Mouse (Mus musculus) kidney, postnatal 0 days (tissue): ENCODE measurements around the gene Fut7. TPM values are rescaled to one million over a fixed set of nuclear protein-coding genes. Genes with fewer than 3 reads are reported as not detected.

Source experiments
- ATAC-seq: fragments of 200-750 bp; cut with Nextera tagmentation; replicated peaks from 2 replicates; pipeline ENCODE4 v1.8.0; 2017; ENCODE audit warnings: low read depth, moderate number of reproducible peaks, moderate TSS enrichment, moderate library complexity; ENCODE audit not compliant: low FRiP score
- DNase-seq: peaks from one replicate; pipeline ENCODE4 v3.0.0-alpha.2; 2016; ENCODE audit warnings: low spot score
- H3K27ac ChIP-seq: fragments of 300-500 bp; sonication (generic); 2 replicates; pipeline ENCODE4 v1.5.1; 2014; ENCODE audit warnings: mild to moderate bottlenecking
- H3K27me3 ChIP-seq: fragments of 300-500 bp; sonication (generic); 2 replicates; pipeline ENCODE4 v1.6.1; 2014; ENCODE audit warnings: low read length, mixed read lengths; ENCODE audit not compliant: insufficient read depth
- H3K36me3 ChIP-seq: fragments of 300-500 bp; sonication (generic); 2 replicates; pipeline ENCODE4 v1.6.1; 2014; ENCODE audit warnings: low read length, mixed read lengths; ENCODE audit not compliant: insufficient read depth
- H3K4me1 ChIP-seq: fragments of 300-500 bp; sonication (generic); replicated peaks from 2 replicates; pipeline ENCODE4 v1.6.1; 2014; ENCODE audit warnings: antibody characterized with exemption, low read length, mixed read lengths; ENCODE audit not compliant: insufficient read depth
- H3K4me2 ChIP-seq: fragments of 300-500 bp; sonication (generic); 2 replicates; pipeline ENCODE4 v1.6.1; 2014; ENCODE audit warnings: mild to moderate bottlenecking, low read length, moderate library complexity, mixed read lengths
- H3K4me3 ChIP-seq: fragments of 300-500 bp; sonication (generic); replicated peaks from 2 replicates; pipeline ENCODE4 v1.5.1; 2014; ENCODE audit warnings: low read depth, low read length
- H3K9ac ChIP-seq: fragments of 300-500 bp; sonication (generic); 2 replicates; pipeline ENCODE4 v1.6.1; 2014; ENCODE audit warnings: low read depth, low read length
- H3K9me3 ChIP-seq: fragments of 300-500 bp; sonication (generic); replicated peaks from 2 replicates; pipeline ENCODE4 v1.6.1; 2016; ENCODE audit warnings: low read length, inconsistent platforms, mixed read lengths
- CTCF ChIP-seq: IDR thresholded peaks from 2 replicates; pipeline ENCODE4 v1.5.1; 2016; ENCODE audit warnings: antibody characterized with exemption, low read depth, mild to moderate bottlenecking, moderate library complexity
- WGBS: fragments of 180-500 bp; shearing (Covaris S2); extraction: QIAGEN DNeasy Blood & Tissue Kit; methylation state at CpG from one replicate; pipeline ENCODE4 v1.1.7; 2014; 5-methylcytosine and 5-hydroxymethylcytosine counted together
- polyA plus RNA-seq: library from polyadenylated mRNA; unstranded; fragments of >200 nt; fragmentation: Nextera tagmentation; extraction: Ambion mirVana; gene quantifications from 2 replicates; pipeline ENCODE4 v1.2.1, GENCODE M21; 2015

Gene Fut7
- polyA plus RNA-seq, 1 experiment from 2014 or later = not detected

GRCm38 (mm10) chr2:25433101-25433500 lies 10.0 kb downstream of the Fut7 start:
- DNase-seq (no peak), ATAC-seq (no peak)
- H3K27me3 ChIP-seq = no peaks in the 10 kb centered on the region
- no peak for TF ChIP-seq CTCF
- peaks cover 18% of the 10 kb centered on the region; the same call in 1 of the 2 replicates for H3K36me3 ChIP-seq
- no peak overlapping the region for H3K4me3 ChIP-seq
- H3K27ac ChIP-seq = no peak overlapping the region
- 82% methylated on average over 17 of the region's 17 CpGs for WGBS
- no peak overlapping the region for H3K9ac ChIP-seq
- H3K4me2 ChIP-seq = no peak overlapping the region
- no peaks in the 10 kb centered on the region for H3K9me3 ChIP-seq
- peaks cover 23% of the 10 kb centered on the region; the same call in 1 of the 2 replicates for H3K4me1 ChIP-seq

- ATAC-seq = no peak
- no peaks in the 10 kb centered on the region for H3K9me3 ChIP-seq
- H3K4me2 ChIP-seq = no peak overlapping the region
- no peak for DNase-seq
- H3K4me3 ChIP-seq = no peak overlapping the region
- no peak for TF ChIP-seq CTCF
- H3K9ac ChIP-seq = no peak overlapping the region
- no peaks in the 10 kb centered on the region for H3K27me3 ChIP-seq
- peaks cover 20% of the 10 kb centered on the region; the same call in 1 of the 2 replicates for H3K4me1 ChIP-seq
- no peak overlapping the region for H3K27ac ChIP-seq
- peaks cover 23% of the 10 kb centered on the region; the same call in 1 of the 2 replicates for H3K36me3 ChIP-seq
- 84% methylated on average over 8 of the region's 8 CpGs for WGBS
Measured at GRCm38 (mm10) chr2:25434292-25434691, 11.2 kb downstream of the Fut7 start.

GRCm38 (mm10) chr2:25436286-25436820 lies 13.3 kb downstream of the Fut7 start:
- DNase-seq = no peak
- Histone ChIP-seq H3K4me2 (no peak overlapping the region), H3K4me1 (0 out of 2 replicates have a peak, but pooled peaks cover 3% of the 10 kb centered on the region), H3K36me3 (peaks cover 29% of the 10 kb centered on the region), H3K27me3 (no peaks in the 10 kb centered on the region), H3K9ac (no peak overlapping the region), H3K4me3 (no peak overlapping the region), H3K9me3 (no peaks in the 10 kb centered on the region), H3K27ac (no peak overlapping the region)
- TF ChIP-seq CTCF = no peak
- 91% methylated on average over 10 of the region's 10 CpGs for WGBS
- no peak for ATAC-seq

- ATAC-seq = no peak
- Histone ChIP-seq H3K4me3 (no peak overlapping the region), H3K9ac (no peak overlapping the region), H3K27me3 (no peaks in the 10 kb centered on the region), H3K4me1 (no peaks in the 10 kb centered on the region), H3K36me3 (peaks cover 50% of the 10 kb centered on the region), H3K27ac (no peak overlapping the region), H3K9me3 (no peaks in the 10 kb centered on the region), H3K4me2 (no peak overlapping the region)
- WGBS = 83% methylated on average over 20 of the region's 20 CpGs
- DNase-seq = no peak
- no peak for TF ChIP-seq CTCF
Measured at GRCm38 (mm10) chr2:25441067-25441466, 18.0 kb downstream of the Fut7 start.

GRCm38 (mm10) chr2:25442682-25443081 lies 19.6 kb downstream of the Fut7 start:
- DNase-seq = no peak
- Histone ChIP-seq H3K27ac (no peak overlapping the region), H3K9me3 (no peaks in the 10 kb centered on the region), H3K4me1 (no peaks in the 10 kb centered on the region), H3K4me3 (no peak overlapping the region), H3K4me2 (no peak overlapping the region), H3K9ac (no peak overlapping the region), H3K27me3 (no peaks in the 10 kb centered on the region), H3K36me3 (peaks cover 46% of the 10 kb centered on the region)
- no peak for TF ChIP-seq CTCF
- 81% methylated on average over 14 of the region's 14 CpGs for WGBS
- ATAC-seq = no peak

- Histone ChIP-seq H3K4me3 (no peak overlapping the region), H3K4me1 (no peaks in the 10 kb centered on the region), H3K9ac (no peak overlapping the region), H3K4me2 (no peak overlapping the region), H3K27ac (peak overlapping the region; percentile 19; the same call in 1 of the 2 replicates), H3K9me3 (no peaks in the 10 kb centered on the region), H3K36me3 (0 out of 2 replicates have a peak, but pooled peaks cover 8% of the 10 kb centered on the region), H3K27me3 (no peaks in the 10 kb centered on the region)
- 72% methylated on average over 8 of the region's 8 CpGs for WGBS
- no peak for ATAC-seq
- no peak for TF ChIP-seq CTCF
- no peak for DNase-seq
Measured at GRCm38 (mm10) chr2:25450853-25451647, 28.0 kb downstream of the Fut7 start.
